Mouse (Mus musculus): ENCODE measurements around the gene Themis2. TPM values are rescaled to one million over a fixed set of nuclear protein-coding genes. Genes with fewer than 3 reads are reported as not detected.
A peak's percentile ranks its signal among the peaks of the same experiment; 100 is the strongest.

Themis2 gene
- 0.50 and 1.5 TPM in 2 replicates for polyA plus RNA-seq (2015; fragmentation: Nextera tagmentation; extraction: Ambion mirVana)

DNA sequence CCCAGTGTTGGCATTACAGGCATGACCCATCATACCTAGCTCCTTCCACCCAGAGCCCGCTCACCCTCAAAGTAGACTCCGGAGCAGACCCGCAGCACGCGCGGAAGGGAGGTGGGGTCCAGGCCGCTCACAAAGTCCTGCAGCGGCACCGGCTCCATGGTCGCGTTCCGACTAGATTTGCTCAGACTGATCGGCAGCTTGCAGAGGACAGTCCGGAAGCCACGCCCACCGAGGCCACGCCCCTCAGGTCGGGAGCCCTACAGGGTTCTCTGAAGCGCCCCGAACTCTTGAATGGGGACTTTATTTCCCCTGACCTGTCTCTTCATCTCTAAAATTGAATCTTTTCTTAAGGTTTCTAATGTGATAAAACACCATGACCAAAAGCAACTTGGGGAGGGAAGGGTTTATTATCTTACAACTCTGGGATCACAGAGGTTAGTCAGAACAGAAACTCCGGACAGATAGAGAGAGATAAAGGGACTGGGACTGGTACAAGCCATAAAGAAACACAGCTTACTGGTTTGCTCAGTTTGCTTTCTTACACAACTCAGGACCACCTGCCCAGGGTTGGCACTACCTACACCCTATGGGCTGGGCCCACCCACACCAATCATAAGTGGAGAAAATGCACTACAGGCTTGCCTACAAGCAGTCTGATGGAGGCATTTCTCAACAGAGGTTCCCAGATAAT lies at the start of gene Themis2:
Gene Themis2, minus strand, starts transcription at position 192 of the 691 bp plus-strand sequence.
- Histone ChIP-seq H3K27me3 (replicated peaks) (peaks cover 24% of the 10 kb centered on the region), H3K27ac (replicated peaks) (no peak within 1 kb of the TSS), H3K4me1 (peaks cover 3% of the 10 kb centered on the region), H3K9ac (replicated peaks) (peak within 1 kb of the TSS; percentile 21; the same call in 1 of the 2 replicates), H3K4me2 (peak within 1 kb of the TSS; percentile 52), H3K4me3 (replicated peaks) (peak within 1 kb of the TSS; percentile 24), H3K9me3 (replicated peaks) (no peaks in the 10 kb centered on the region), H3K36me3 (no peaks in the 10 kb centered on the region)
- WGBS: 2% methylated on average over 21 of the region's 21 CpGs
- ATAC-seq (ENCODE audit: low FRiP score): no peak

DNA sequence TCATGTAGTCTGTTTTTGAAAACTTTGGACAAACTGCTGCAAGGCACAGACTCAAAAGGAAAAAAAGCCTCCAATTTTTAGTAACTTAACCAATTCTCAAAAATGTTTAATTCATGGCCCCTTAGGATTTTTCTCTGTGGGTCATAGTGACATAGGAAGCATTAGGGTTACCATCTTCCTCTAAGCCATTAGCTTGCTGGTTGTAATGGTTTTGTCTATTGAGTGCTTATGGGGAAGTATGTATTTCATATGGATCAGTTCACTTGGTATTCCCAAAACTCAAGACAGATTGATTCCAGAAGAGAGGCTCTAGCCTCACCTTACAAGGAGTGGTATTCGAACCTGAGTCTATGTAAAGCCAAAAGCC lies 47.5 kb upstream of the Themis2 start:
- Histone ChIP-seq H3K9me3 (replicated peaks) (no peaks in the 10 kb centered on the region), H3K4me1 (peaks cover 22% of the 10 kb centered on the region), H3K36me3 (peaks cover 22% of the 10 kb centered on the region), H3K4me3 (replicated peaks) (peak overlapping the region; percentile 90), H3K4me2 (peak overlapping the region; percentile 77), H3K9ac (replicated peaks) (peak overlapping the region; percentile 81), H3K27ac (replicated peaks) (peak overlapping the region; percentile 91), H3K27me3 (replicated peaks) (no peaks in the 10 kb centered on the region)
- ATAC-seq (ENCODE audit: low FRiP score): no peak
- WGBS: 92% methylated on average over 1 of the region's 1 CpGs

DNA sequence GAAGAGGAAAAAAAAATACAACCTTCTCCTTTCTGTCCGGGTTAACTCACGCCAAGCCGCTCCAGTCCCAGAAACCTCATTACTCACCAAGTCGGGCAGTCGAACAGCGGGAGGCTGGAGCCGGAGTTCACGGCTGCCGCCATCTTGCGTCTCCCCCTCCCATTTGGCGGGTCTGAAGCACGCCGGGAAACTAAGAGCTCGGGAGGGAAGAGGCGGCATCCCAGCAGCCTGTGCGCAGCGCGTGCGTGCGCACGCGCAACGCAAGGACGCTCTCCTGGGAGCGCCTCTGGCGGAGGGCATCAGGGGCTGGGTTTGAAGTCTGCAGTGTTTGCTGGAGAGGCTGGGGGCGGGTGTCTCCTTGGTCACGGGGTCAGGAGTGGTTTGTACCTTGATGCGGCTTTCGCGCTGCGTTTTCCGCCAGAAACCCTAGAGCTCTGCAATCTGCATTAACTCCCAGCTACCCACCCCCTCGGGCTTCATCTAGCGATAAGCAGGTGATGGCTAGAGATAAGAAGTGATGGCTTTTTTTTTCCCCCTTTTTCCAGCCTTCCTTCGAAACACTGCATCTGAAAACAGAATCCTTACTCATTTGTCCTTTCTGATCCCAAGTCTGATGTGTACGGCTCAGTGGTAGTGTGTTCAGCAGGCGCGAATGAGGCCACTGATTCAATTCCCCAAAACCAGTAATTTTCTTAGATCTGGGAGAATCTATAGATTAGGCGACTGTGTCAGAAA lies 47.0 kb upstream of the Themis2 start, which contains the start of gene Ppp1r8:
Gene Ppp1r8, minus strand, starts transcription at position 200 of the 735 bp plus-strand sequence.
- H3K27me3 ChIP-seq (replicated peaks): no peaks in the 10 kb centered on the region
- peak; percentile 99 for ATAC-seq (ENCODE audit: low FRiP score)
- WGBS: 1% methylated on average over 40 of the region's 40 CpGs

DNA sequence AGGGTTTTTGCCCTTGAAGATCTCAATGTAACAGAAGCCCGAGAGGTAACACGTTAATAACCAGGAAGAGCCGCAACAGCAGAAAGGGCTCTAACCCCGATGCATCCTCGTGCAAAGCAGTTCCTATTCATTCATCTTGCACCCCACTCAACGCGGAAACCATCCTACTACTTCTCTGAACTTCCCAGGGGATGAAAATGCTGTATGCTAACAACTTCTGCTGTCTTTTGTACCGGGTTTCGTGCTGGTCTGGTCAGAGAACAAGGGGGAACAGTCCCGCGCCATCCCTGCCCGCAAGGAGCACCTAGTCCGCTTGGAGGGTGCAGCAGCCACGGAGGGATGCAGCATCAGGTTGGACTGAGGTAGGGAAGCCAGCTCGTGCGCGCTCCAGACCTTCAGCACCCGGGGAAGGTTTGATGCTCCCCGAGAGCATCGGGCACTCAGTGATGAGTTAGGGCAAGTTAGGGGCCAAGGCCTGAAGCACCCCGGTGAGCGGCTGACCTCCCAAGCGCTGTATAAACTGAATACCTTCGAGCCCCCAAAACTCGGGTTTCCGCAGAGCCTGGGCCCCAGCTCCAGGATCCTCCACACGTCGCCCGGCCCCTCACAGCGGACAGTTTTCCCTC lies 46.2 kb upstream of the Themis2 start:
- peaks cover 22% of the 10 kb centered on the region for H3K4me1 ChIP-seq
- no peaks in the 10 kb centered on the region for H3K27me3 ChIP-seq (replicated peaks)
- under 1% methylated on average over 30 of the region's 30 CpGs for WGBS
- ATAC-seq (ENCODE audit: low FRiP score): peak; percentile 40
- H3K9me3 ChIP-seq (replicated peaks): no peaks in the 10 kb centered on the region
- peaks cover 29% of the 10 kb centered on the region for H3K36me3 ChIP-seq
- peak overlapping the region; percentile 81 for H3K9ac ChIP-seq (replicated peaks)
- H3K4me2 ChIP-seq: peak overlapping the region; percentile 77
- peak overlapping the region; percentile 91 for H3K27ac ChIP-seq (replicated peaks)
- H3K4me3 ChIP-seq (replicated peaks): peak overlapping the region; percentile 90

More for the DNA sequence above, 47.0 kb upstream of the Themis2 start, which contains the start of gene Ppp1r8:
- Histone ChIP-seq H3K9me3 (replicated peaks) (no peaks in the 10 kb centered on the region), H3K4me1 (peaks cover 22% of the 10 kb centered on the region), H3K9ac (replicated peaks) (peak within 1 kb of the TSS; percentile 81), H3K4me2 (peak within 1 kb of the TSS; percentile 77), H3K27ac (replicated peaks) (peak within 1 kb of the TSS; percentile 91), H3K4me3 (replicated peaks) (peak within 1 kb of the TSS; percentile 90), H3K36me3 (peaks cover 23% of the 10 kb centered on the region)

DNA sequence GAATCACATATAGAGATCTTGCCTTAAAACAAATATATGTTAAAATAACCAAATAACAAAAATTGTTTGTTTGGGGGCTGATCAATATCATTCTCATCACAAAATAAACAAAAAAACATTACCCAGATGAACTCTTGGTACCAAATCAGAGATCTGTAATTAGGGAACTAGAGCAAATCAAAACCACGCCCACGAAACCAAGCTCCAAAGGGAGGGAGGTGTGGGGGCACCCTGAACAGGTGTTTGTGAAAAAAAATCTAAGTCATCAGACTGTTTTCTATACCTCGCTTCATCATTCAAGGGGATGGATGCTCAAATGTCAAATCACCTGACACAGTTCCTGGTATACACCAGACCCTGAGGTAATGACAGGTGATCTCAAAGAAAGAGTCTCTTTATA lies 45.3 kb upstream of the Themis2 start:
- peak overlapping the region; percentile 90 for H3K4me3 ChIP-seq (replicated peaks)
- H3K27ac ChIP-seq (replicated peaks): peak overlapping the region; percentile 91
- H3K27me3 ChIP-seq (replicated peaks): no peaks in the 10 kb centered on the region
- H3K36me3 ChIP-seq: peaks cover 37% of the 10 kb centered on the region
- H3K9ac ChIP-seq (replicated peaks): peak overlapping the region; percentile 81
- no peaks in the 10 kb centered on the region for H3K9me3 ChIP-seq (replicated peaks)
- ATAC-seq (ENCODE audit: low FRiP score): no peak
- peak overlapping the region; percentile 77 for H3K4me2 ChIP-seq
- H3K4me1 ChIP-seq: peaks cover 22% of the 10 kb centered on the region
- 92% methylated on average over 3 of the region's 3 CpGs for WGBS

DNA sequence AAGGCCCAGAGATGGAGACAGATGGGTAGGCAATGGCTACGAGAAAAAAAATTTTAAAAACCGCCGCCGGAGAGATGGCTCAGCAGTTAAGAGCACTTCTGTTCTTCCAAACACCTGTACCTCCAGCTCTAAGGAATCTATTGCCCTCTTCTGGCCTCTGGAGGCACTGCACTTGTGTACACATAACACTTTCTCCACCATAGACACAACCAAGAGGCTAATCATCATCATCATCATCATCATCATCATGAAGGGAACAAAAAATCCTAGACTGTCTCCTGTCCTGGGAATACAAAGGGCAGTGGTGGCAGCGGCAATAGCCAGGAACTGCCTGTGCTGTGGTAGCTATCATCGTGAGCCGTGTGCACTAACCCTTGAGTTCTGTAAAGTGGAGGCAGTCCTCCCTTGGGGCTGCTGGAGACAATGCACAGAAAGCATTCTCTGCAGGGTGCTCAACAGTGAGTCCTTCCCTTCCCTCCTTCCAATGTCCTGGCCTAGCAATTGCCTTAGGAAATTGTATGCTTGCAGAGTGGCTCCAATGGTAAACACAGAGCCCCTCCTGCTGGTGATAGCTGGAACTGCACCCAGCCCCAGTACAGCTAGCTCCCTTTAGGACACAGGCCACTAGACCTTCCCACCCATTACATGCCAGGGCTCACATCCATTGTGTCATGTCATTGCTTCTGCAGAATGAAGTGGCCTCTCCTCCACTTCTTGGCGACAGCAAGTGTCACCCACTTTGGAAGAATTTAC lies 27.6 kb upstream of the Themis2 start:
- ATAC-seq (ENCODE audit: low FRiP score): no peak
- Histone ChIP-seq H3K36me3 (peaks cover 43% of the 10 kb centered on the region), H3K9me3 (replicated peaks) (no peaks in the 10 kb centered on the region; the same call in 1 of the 2 replicates), H3K4me3 (replicated peaks) (no peak overlapping the region), H3K4me1 (no peaks in the 10 kb centered on the region), H3K27ac (replicated peaks) (no peak overlapping the region), H3K4me2 (no peak overlapping the region), H3K9ac (replicated peaks) (no peak overlapping the region), H3K27me3 (replicated peaks) (no peaks in the 10 kb centered on the region)
- WGBS: 71% methylated on average over 8 of the region's 8 CpGs

DNA sequence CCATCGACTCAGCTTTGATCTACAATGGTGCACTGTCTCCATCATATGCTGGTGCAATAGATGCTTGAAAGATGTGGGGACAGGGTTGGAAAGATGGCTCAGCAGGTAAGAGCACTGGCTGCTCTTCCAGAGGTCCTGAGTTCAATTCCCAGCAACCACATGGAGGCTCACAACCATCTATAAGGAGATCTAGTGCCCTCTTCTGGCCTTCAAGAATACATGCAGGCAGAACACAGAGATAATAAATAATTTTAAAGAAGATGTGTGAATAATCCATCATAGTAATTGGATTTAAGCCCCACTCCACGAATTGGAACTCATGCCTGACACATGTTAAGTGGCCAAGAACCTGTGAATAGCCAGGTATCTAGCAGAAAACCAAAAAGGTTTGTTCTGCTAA lies 22.3 kb upstream of the Themis2 start:
- no peak overlapping the region for H3K4me3 ChIP-seq (replicated peaks)
- H3K4me1 ChIP-seq: no peaks in the 10 kb centered on the region
- no peak overlapping the region for H3K27ac ChIP-seq (replicated peaks)
- WGBS: 56% methylated on average over 2 of the region's 2 CpGs
- no peak for ATAC-seq (ENCODE audit: low FRiP score)
- no peaks in the 10 kb centered on the region; the same call in 1 of the 2 replicates for H3K9me3 ChIP-seq (replicated peaks)
- H3K36me3 ChIP-seq: no peaks in the 10 kb centered on the region
- H3K9ac ChIP-seq (replicated peaks): no peak overlapping the region
- H3K27me3 ChIP-seq (replicated peaks): no peaks in the 10 kb centered on the region
- no peak overlapping the region for H3K4me2 ChIP-seq

DNA sequence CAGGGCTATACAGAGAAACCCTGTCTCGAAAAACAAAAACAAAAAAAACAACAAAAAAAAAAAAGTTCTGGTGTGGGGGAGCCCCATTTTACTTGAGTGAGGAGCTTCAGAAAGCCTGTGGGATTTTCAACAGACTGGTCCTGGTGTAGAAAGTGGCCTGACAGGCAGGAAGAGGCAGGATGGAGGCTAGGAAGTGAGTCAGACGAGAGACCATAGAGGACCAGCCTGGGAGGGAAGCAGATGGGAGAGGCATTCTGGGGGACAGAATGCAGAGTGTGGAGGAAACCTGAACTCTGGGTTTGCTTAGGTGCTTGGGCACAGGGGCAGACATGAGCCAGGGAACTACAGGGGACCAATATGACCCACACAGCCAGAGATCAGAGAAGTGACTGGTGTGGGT lies 20.7 kb upstream of the Themis2 start:
- WGBS: 71% methylated on average over 2 of the region's 2 CpGs
- H3K27ac ChIP-seq (replicated peaks): no peak overlapping the region
- no peak for ATAC-seq (ENCODE audit: low FRiP score)
- no peaks in the 10 kb centered on the region; the same call in 1 of the 2 replicates for H3K9me3 ChIP-seq (replicated peaks)
- no peak overlapping the region for H3K4me2 ChIP-seq
- H3K27me3 ChIP-seq (replicated peaks): no peaks in the 10 kb centered on the region
- no peak overlapping the region for H3K4me3 ChIP-seq (replicated peaks)
- no peaks in the 10 kb centered on the region for H3K36me3 ChIP-seq
- no peaks in the 10 kb centered on the region for H3K4me1 ChIP-seq
- no peak overlapping the region for H3K9ac ChIP-seq (replicated peaks)

DNA sequence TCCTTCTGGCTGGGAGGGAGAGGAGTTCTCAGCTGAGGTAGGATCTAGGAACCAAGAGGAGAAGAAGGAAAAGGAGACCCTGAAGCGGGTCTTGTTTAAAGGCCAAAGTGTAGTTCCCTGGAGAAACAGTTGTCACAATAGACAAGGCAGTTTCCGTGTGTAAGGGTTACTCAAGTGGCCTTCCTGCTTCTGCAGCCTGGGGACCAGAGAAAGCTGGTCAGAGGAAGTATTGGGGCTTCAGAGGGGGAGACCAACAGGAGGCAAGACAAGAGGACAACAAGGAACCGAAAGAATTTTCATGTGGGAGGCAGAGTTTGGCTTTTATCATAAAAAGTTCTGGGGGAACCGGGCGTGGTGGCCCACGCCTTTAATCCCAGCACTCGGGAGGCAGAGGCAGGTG lies 20.2 kb upstream of the Themis2 start:
- Histone ChIP-seq H3K36me3 (no peaks in the 10 kb centered on the region), H3K27me3 (replicated peaks) (no peaks in the 10 kb centered on the region), H3K9ac (replicated peaks) (no peak overlapping the region), H3K27ac (replicated peaks) (no peak overlapping the region), H3K4me1 (no peaks in the 10 kb centered on the region), H3K4me2 (no peak overlapping the region), H3K4me3 (replicated peaks) (no peak overlapping the region), H3K9me3 (replicated peaks) (no peaks in the 10 kb centered on the region; the same call in 1 of the 2 replicates)
- no peak for ATAC-seq (ENCODE audit: low FRiP score)
- 82% methylated on average over 7 of the region's 7 CpGs for WGBS

DNA sequence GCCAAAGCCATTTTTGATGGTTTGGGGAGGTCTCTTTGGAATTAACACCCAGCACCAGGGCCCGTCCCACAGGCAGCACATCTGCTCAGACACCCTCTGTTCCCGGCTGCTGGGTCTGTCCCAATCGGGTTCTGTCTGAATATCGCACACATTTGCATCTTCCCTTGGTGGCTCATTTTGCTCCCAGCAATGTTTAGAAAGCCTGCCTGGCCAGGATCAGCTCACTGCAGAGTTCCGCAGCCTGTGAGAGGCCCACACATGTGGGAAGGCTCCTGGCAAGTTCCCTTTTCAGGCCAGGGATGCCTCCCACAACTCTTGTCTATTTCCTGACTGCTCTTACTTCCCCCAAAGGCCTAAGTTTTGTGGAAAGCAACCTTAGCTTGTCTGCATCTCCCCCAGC lies 13.4 kb upstream of the Themis2 start:
- Histone ChIP-seq H3K4me2 (no peak overlapping the region), H3K4me1 (no peaks in the 10 kb centered on the region), H3K9me3 (replicated peaks) (no peaks in the 10 kb centered on the region), H3K27me3 (replicated peaks) (no peaks in the 10 kb centered on the region), H3K36me3 (no peaks in the 10 kb centered on the region), H3K9ac (replicated peaks) (no peak overlapping the region), H3K27ac (replicated peaks) (no peak overlapping the region), H3K4me3 (replicated peaks) (no peak overlapping the region)
- no peak for ATAC-seq (ENCODE audit: low FRiP score)
- 90% methylated on average over 5 of the region's 5 CpGs for WGBS

All from neural tube, embryonic 15.5 days (tissue).